ENCODE assay signal across 20 mouse cellular contexts in the genomic region with DNA sequence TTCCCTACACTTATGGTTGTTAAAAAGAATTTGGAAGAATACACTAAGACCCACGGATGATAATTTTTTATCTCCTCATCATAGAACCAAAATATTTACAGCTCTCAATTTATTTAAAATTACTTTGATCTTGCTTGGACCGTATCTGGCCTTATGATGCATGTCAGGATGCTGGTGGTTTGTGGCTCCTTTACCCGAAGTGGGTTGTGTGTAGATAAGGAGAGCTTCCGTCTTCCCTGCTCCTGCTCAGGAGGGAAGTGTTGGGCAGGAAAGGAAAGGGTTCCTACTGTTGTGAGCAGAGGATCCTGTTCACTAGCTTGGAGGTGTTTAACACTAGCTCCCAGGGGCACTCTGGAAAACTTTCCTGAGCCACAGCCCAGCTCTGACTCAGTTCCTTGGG.
DNase-seq lines count a peak whose midpoint lies in the region; ATAC-seq lines count a peak whose summit lies in the region.
"Had no signal": no experiment of that assay in that cellular context is flagged by ENCODE, and none has a peak within 500 bp of the region (broad histone marks: within the 10 kb centered on the region; RNA-seq: fewer than 3 reads in every experiment).

No protein-coding gene starts in this region.

- peak; percentile 72 for ATAC-seq in common myeloid progenitor, adult 5-6 weeks (replicated peaks; ENCODE audit: low read depth, poor library complexity, severe bottlenecking)
- ATAC-seq: activated CD4-positive, CD25-positive, alpha-beta regulatory T cell, adult 4 months; CD4-positive, CD25-positive, alpha-beta regulatory T cell, adult 4 months; Patski had no signal

- peak; percentile 36 for DNase-seq in heart, adult 11 months
- DNase-seq in heart, adult 8-10 months (ENCODE audit: low spot score): no peak
- DNase-seq in 416B (ENCODE audit: low read depth): peak; percentile 79
- no peak for DNase-seq in thymus, adult 18-20 months
- DNase-seq in spleen, postnatal 36 days (ENCODE audit: low spot score in 2 of 2): no peak
- DNase-seq: adrenal gland, adult 2 months; adrenal gland, adult 8-10 months; adrenal gland, postnatal 10 days; adrenal gland, postnatal 14 days; adrenal gland, postnatal 25 days; adrenal gland, postnatal 36 days; B cell, adult 2 months; cerebellum, adult 11 months; cerebellum, adult 11-12 months; cerebellum, adult 18-20 months; cerebellum, adult 2 months had no signal

Comparison
In these comparisons a context has a peak if more than half of its experiments do, and no peak if none do; other contexts are left out.
1. DNase-seq: peak in heart, adult 11 months (single experiment) and 416B (single experiment); none in heart, adult 8-10 months (single experiment), thymus, adult 18-20 months (0 of 2) and spleen, postnatal 36 days (0 of 2).